Mouse (Mus musculus): Measurements from ENCODE around the gene Scarf1. TPM values are rescaled to one million over a fixed set of nuclear protein-coding genes. Genes with fewer than 3 reads are reported as not detected.

Scarf1 gene
- total and polyA plus RNA-seq, 3 experiments: 0.24 to 0.90 (median 0.76) TPM

DNA sequence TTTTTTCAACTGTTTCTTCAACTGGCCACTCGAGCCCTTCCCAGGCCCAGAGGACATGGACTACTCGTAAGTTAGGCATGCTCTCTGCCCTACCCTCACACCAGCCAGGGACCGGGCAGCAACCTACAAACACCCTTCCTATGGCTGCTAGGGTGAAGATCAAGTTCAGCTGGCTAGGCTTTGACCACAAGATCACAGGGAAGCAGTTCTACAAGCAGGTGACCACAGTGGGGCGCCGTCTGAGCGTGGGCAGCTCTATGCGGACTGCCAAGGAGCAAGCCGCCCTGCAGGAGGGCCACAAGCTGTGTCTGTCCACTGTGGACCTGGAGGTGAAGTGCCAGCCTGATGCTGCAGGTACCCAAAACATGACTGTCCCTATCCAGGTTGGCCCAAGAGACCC, 49.5 kb downstream of the Scarf1 start (continued):
- TF ChIP-seq RAD21 (IDR thresholded peaks at IDR 0.05; ENCODE audit: low read depth, low read length) (peak; percentile 70), HCFC1 (IDR thresholded peaks at IDR 0.05; ENCODE audit: low read depth, low read length) (no peak; the same call in 1 of the 2 replicates), USF2 (conservative IDR thresholded peaks at IDR 0.05; ENCODE audit: low read depth, low read length) (no peak), CHD1 (IDR thresholded peaks at IDR 0.05; ENCODE audit: low read depth, low read length) (no peak)

DNA sequence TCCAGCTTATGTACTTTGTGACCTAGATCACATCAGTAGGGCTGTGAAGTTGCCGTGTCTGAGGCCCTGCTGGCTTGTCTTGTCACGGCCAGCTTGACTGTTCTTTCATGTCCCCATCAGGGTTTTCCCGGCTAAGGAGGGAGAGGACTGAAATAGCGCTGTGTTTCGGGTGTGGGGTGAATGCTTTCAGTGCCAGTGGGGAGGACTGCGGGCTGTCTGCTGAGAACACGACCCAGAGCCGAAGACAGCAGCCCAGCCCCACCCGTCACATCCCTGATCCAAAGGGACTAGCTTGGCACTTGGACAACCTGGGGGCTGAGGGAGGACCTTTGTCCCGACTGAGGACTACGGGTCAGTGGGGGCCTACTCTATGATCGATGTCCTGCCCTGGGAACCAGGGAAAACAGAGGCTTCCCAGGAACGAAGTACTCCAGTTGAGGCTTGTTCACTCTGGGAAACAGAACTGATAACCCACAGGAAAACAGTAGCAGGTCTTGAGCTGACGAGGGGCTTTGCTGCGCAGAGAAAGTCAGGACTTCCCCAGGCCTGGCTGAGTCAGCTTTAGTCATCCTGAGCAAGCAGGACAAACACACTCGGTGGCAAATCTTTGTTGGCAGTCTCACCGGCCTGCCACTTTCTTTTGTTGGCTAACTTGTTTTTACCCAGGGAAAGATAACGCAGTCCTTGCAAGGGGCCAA, 50.7 kb downstream of the Scarf1 start:
- Histone ChIP-seq H3K36me3 (replicated peaks in 1 of 2; ENCODE audit: control insufficient read depth in 1 of 2, insufficient read depth in 1 of 2, low read length in 1 of 2) (peaks cover 12 to 47% of the 10 kb centered on the region in 2 experiments), H3K4me1 (ENCODE audit: control insufficient read depth in 1 of 2, insufficient read depth in 2 of 2) (peaks cover 45 to 92% of the 10 kb centered on the region in 2 experiments), H3K27ac (ENCODE audit: insufficient read depth, low read depth) (peak overlapping the region; percentile 98), H3K9ac (ENCODE audit: insufficient read depth, low read depth) (peak overlapping the region; percentile 68), H3K4me3 (replicated peaks in 1 of 3; ENCODE audit: low read depth in 2 of 3, low read length in 2 of 3, poor library complexity in 1 of 3) (peak overlapping the region; percentile 44 to 53 (median 45)), H3K9me3 (replicated peaks; ENCODE audit: low read length) (no peaks in the 10 kb centered on the region), H3K27me3 (replicated peaks) (no peaks in the 10 kb centered on the region), H3K4me2 (ENCODE audit: insufficient read depth, low read depth, poor library complexity, severe bottlenecking) (peak overlapping the region; percentile 89), H3K79me2 (replicated peaks; ENCODE audit: control insufficient read depth, extremely low read depth, insufficient read depth, poor library complexity, severe bottlenecking) (no peaks in the 10 kb centered on the region)
- peak; percentile 76 for DNase-seq (ENCODE audit: extremely low read depth)
- in situ Hi-C loops (cut with MboI; ENCODE audit: low pct_ligation_motif_present, low pct_unique_long_range_greater_than_20kb, low sequenced_read_pairs): no loop called here
- dilution Hi-C loops (cut with MboI; ENCODE audit: extremely low pct_ligation_motif_present, extremely low pct_unique_long_range_greater_than_20kb, low sequenced_read_pairs): no loop called here
- TF ChIP-seq ZMIZ1 (IDR thresholded peaks at IDR 0.05; ENCODE audit: low read depth, low read length) (peak; percentile 83), ETS1 (conservative IDR thresholded peaks at IDR 0.05; ENCODE audit: low read depth, low read length) (peak; percentile 76), E2F4 (IDR thresholded peaks at IDR 0.05; ENCODE audit: insufficient replicate concordance, low read depth, low read length) (no peak), ELF1 (IDR thresholded peaks at IDR 0.05; ENCODE audit: low read depth, low read length) (peak; percentile 43; the same call in 1 of the 2 replicates), NELFE (IDR thresholded peaks at IDR 0.05; ENCODE audit: low read depth, low read length) (peak; percentile 28), NRF1 (IDR thresholded peaks at IDR 0.05; ENCODE audit: low read depth, low read length) (peak; percentile 70), RCOR1 (conservative IDR thresholded peaks at IDR 0.05; ENCODE audit: low read depth, low read length) (no peak), PAX5 (IDR thresholded peaks at IDR 0.05; ENCODE audit: low read length) (no peak), TBP (conservative IDR thresholded peaks at IDR 0.05; ENCODE audit: low read depth, low read length) (0 out of 2 replicates have a peak, but pooled peaks have one; percentile 25), CHD2 (IDR thresholded peaks at IDR 0.05; ENCODE audit: low read length) (peak; percentile 62; the same call in 1 of the 2 replicates), USF1 (IDR thresholded peaks at IDR 0.05; ENCODE audit: low read depth, low read length) (no peak), ZNF384 (IDR thresholded peaks at IDR 0.05; ENCODE audit: low read depth, low read length) (no peak), IRF4 (IDR thresholded peaks at IDR 0.05; ENCODE audit: low read depth, low read length) (peak; percentile 71), MYC (IDR thresholded peaks at IDR 0.05; ENCODE audit: low read depth, low read length) (no peak), JUN (IDR thresholded peaks at IDR 0.05; ENCODE audit: insufficient read depth, low read depth, low read length) (peak; percentile 23), MAZ (IDR thresholded peaks at IDR 0.05; ENCODE audit: low read depth, low read length) (peak; percentile 26; the same call in 1 of the 2 replicates), KAT2A (IDR thresholded peaks at IDR 0.05; ENCODE audit: insufficient replicate concordance, low read length) (0 out of 2 replicates have a peak, but pooled peaks have one; percentile 25), USF2 (conservative IDR thresholded peaks at IDR 0.05; ENCODE audit: low read depth, low read length) (no peak), SMC3 (IDR thresholded peaks at IDR 0.05; ENCODE audit: low read depth, low read length) (no peak), MAX (IDR thresholded peaks at IDR 0.05; ENCODE audit: low read length) (no peak), CTCF (conservative IDR thresholded peaks at IDR 0.05 in 1 of 2, IDR thresholded peaks at IDR 0.05 in 1 of 2; ENCODE audit: low read depth in 2 of 2, low read length in 2 of 2) (no peak), BHLHE40 (IDR thresholded peaks at IDR 0.05; ENCODE audit: low read depth, low read length) (peak; percentile 32; the same call in 1 of the 2 replicates), POLR2A (IDR thresholded peaks at IDR 0.05; ENCODE audit: low read depth, low read length) (0 out of 2 replicates have a peak, but pooled peaks have one; percentile 33), GABPA (IDR thresholded peaks at IDR 0.05; ENCODE audit: insufficient replicate concordance, low read depth, low read length) (no peak), MAFK (IDR thresholded peaks at IDR 0.05; ENCODE audit: insufficient replicate concordance, low read length) (peak; percentile 94), ZKSCAN1 (IDR thresholded peaks at IDR 0.05; ENCODE audit: borderline replicate concordance, low read depth, low read length) (no peak), HCFC1 (IDR thresholded peaks at IDR 0.05; ENCODE audit: low read depth, low read length) (no peak; the same call in 1 of the 2 replicates), JUND (conservative IDR thresholded peaks at IDR 0.05; ENCODE audit: low read depth, low read length) (0 out of 2 replicates have a peak, but pooled peaks have one; percentile 20), SIN3A (IDR thresholded peaks at IDR 0.05; ENCODE audit: low read length) (peak; percentile 78), TCF12 (IDR thresholded peaks at IDR 0.05; ENCODE audit: low read depth, low read length) (peak; percentile 53; the same call in 1 of the 2 replicates), POLR2AphosphoS2 (IDR thresholded peaks at IDR 0.05; ENCODE audit: low read depth, low read length) (no peak), UBTF (IDR thresholded peaks at IDR 0.05; ENCODE audit: low read depth, low read length) (peak; percentile 63; the same call in 1 of the 2 replicates), RAD21 (IDR thresholded peaks at IDR 0.05; ENCODE audit: low read depth, low read length) (no peak), ZC3H11A (IDR thresholded peaks at IDR 0.05; ENCODE audit: low read depth, low read length) (no peak)

Data from CH12.LX (cell line).